Mouse (Mus musculus): ENCODE results near the gene Pacsin1. TPM values are rescaled to one million over a fixed set of nuclear protein-coding genes. Genes with fewer than 3 reads are reported as not detected.

Pacsin1 gene
- polyA plus RNA-seq, 1 experiment = 254 TPM

- Histone ChIP-seq H3K4me3 (ENCODE audit: insufficient read depth, low read length) (no peak overlapping the region), H3K27ac (ENCODE audit: insufficient read depth, low read length) (no peak overlapping the region), H3K4me1 (ENCODE audit: control insufficient read depth, insufficient read depth, low read length) (no peaks in the 10 kb centered on the region)
- no peak for TF ChIP-seq POLR2A (IDR thresholded peaks at IDR 0.05; ENCODE audit: extremely low read depth, insufficient read depth, low read length)
- no peak for TF ChIP-seq CTCF (IDR thresholded peaks at IDR 0.05; ENCODE audit: extremely low read depth, insufficient read depth, low read length)
Observed at GRCm38 (mm10) chr17:27658767-27659166, 3.5 kb downstream of the Pacsin1 start.

- H3K4me1 ChIP-seq (ENCODE audit: control insufficient read depth, insufficient read depth, low read length) = peaks cover 10% of the 10 kb centered on the region
- no peak for TF ChIP-seq POLR2A (IDR thresholded peaks at IDR 0.05; ENCODE audit: extremely low read depth, insufficient read depth, low read length)
- H3K27ac ChIP-seq (ENCODE audit: insufficient read depth, low read length) = no peak overlapping the region
- no peak overlapping the region for H3K4me3 ChIP-seq (ENCODE audit: insufficient read depth, low read length)
Observed at GRCm38 (mm10) chr17:27671720-27672119, 16.4 kb downstream of the Pacsin1 start.

- TF ChIP-seq POLR2A (IDR thresholded peaks at IDR 0.05; ENCODE audit: extremely low read depth, insufficient read depth, low read length) (no peak), CTCF (IDR thresholded peaks at IDR 0.05; ENCODE audit: extremely low read depth, insufficient read depth, low read length) (no peak)
- Histone ChIP-seq H3K4me3 (ENCODE audit: insufficient read depth, low read length) (no peak overlapping the region), H3K27ac (ENCODE audit: insufficient read depth, low read length) (no peak overlapping the region), H3K4me1 (ENCODE audit: control insufficient read depth, insufficient read depth, low read length) (peaks cover 21% of the 10 kb centered on the region)
Observed at GRCm38 (mm10) chr17:27673945-27674344, 18.6 kb downstream of the Pacsin1 start.

GRCm38 (mm10) chr17:27675453-27675852, 20.1 kb downstream of the Pacsin1 start:
- Histone ChIP-seq H3K4me1 (ENCODE audit: control insufficient read depth, insufficient read depth, low read length) (peaks cover 27% of the 10 kb centered on the region), H3K27ac (ENCODE audit: insufficient read depth, low read length) (0 out of 2 replicates have a peak overlapping the region, but pooled peaks have one; percentile 4), H3K4me3 (ENCODE audit: insufficient read depth, low read length) (no peak overlapping the region)
- TF ChIP-seq POLR2A (IDR thresholded peaks at IDR 0.05; ENCODE audit: extremely low read depth, insufficient read depth, low read length) (no peak), CTCF (IDR thresholded peaks at IDR 0.05; ENCODE audit: extremely low read depth, insufficient read depth, low read length) (0 out of 2 replicates have a peak, but pooled peaks have one; percentile 16)

GRCm38 (mm10) chr17:27676270-27676669, 21.0 kb downstream of the Pacsin1 start:
- TF ChIP-seq POLR2A (IDR thresholded peaks at IDR 0.05; ENCODE audit: extremely low read depth, insufficient read depth, low read length) (no peak), CTCF (IDR thresholded peaks at IDR 0.05; ENCODE audit: extremely low read depth, insufficient read depth, low read length) (no peak)
- peaks cover 27% of the 10 kb centered on the region for H3K4me1 ChIP-seq (ENCODE audit: control insufficient read depth, insufficient read depth, low read length)
- no peak overlapping the region for H3K4me3 ChIP-seq (ENCODE audit: insufficient read depth, low read length)
- no peak overlapping the region for H3K27ac ChIP-seq (ENCODE audit: insufficient read depth, low read length)

- Histone ChIP-seq H3K4me3 (ENCODE audit: insufficient read depth, low read length) (no peak overlapping the region), H3K4me1 (ENCODE audit: control insufficient read depth, insufficient read depth, low read length) (peaks cover 27% of the 10 kb centered on the region), H3K27ac (ENCODE audit: insufficient read depth, low read length) (0 out of 2 replicates have a peak overlapping the region, but pooled peaks have one; percentile 41)
- TF ChIP-seq CTCF (IDR thresholded peaks at IDR 0.05; ENCODE audit: extremely low read depth, insufficient read depth, low read length) (no peak), POLR2A (IDR thresholded peaks at IDR 0.05; ENCODE audit: extremely low read depth, insufficient read depth, low read length) (no peak)
Observed at GRCm38 (mm10) chr17:27677756-27678155, 22.4 kb downstream of the Pacsin1 start.

GRCm38 (mm10) chr17:27678924-27679813, 23.9 kb downstream of the Pacsin1 start:
- TF ChIP-seq POLR2A (IDR thresholded peaks at IDR 0.05; ENCODE audit: extremely low read depth, insufficient read depth, low read length) (no peak), CTCF (IDR thresholded peaks at IDR 0.05; ENCODE audit: extremely low read depth, insufficient read depth, low read length) (no peak)
- peak overlapping the region; percentile 88 for H3K27ac ChIP-seq (ENCODE audit: insufficient read depth, low read length)
- no peak overlapping the region for H3K4me3 ChIP-seq (ENCODE audit: insufficient read depth, low read length)
- H3K4me1 ChIP-seq (ENCODE audit: control insufficient read depth, insufficient read depth, low read length) = peaks cover 29% of the 10 kb centered on the region

- Histone ChIP-seq H3K4me3 (ENCODE audit: insufficient read depth, low read length) (peak overlapping the region; percentile 82), H3K4me1 (ENCODE audit: control insufficient read depth, insufficient read depth, low read length) (peaks cover 3% of the 10 kb centered on the region; the same call in 1 of the 2 replicates), H3K27ac (ENCODE audit: insufficient read depth, low read length) (peak overlapping the region; percentile 93)
- TF ChIP-seq POLR2A (IDR thresholded peaks at IDR 0.05; ENCODE audit: extremely low read depth, insufficient read depth, low read length) = no peak
- peak; percentile 56 for TF ChIP-seq CTCF (IDR thresholded peaks at IDR 0.05; ENCODE audit: extremely low read depth, insufficient read depth, low read length)
Observed at GRCm38 (mm10) chr17:27684886-27685549, 29.7 kb downstream of the Pacsin1 start.

GRCm38 (mm10) chr17:27685550-27685913, 30.2 kb downstream of the Pacsin1 start:
- Histone ChIP-seq H3K27ac (ENCODE audit: insufficient read depth, low read length) (peak overlapping the region; percentile 93), H3K4me3 (ENCODE audit: insufficient read depth, low read length) (peak overlapping the region; percentile 82), H3K4me1 (ENCODE audit: control insufficient read depth, insufficient read depth, low read length) (peaks cover 6% of the 10 kb centered on the region)
- TF ChIP-seq CTCF (IDR thresholded peaks at IDR 0.05; ENCODE audit: extremely low read depth, insufficient read depth, low read length) = no peak
- no peak for TF ChIP-seq POLR2A (IDR thresholded peaks at IDR 0.05; ENCODE audit: extremely low read depth, insufficient read depth, low read length)
